8 mouse cellular contexts compared by ENCODE assay signal in the genomic region with DNA sequence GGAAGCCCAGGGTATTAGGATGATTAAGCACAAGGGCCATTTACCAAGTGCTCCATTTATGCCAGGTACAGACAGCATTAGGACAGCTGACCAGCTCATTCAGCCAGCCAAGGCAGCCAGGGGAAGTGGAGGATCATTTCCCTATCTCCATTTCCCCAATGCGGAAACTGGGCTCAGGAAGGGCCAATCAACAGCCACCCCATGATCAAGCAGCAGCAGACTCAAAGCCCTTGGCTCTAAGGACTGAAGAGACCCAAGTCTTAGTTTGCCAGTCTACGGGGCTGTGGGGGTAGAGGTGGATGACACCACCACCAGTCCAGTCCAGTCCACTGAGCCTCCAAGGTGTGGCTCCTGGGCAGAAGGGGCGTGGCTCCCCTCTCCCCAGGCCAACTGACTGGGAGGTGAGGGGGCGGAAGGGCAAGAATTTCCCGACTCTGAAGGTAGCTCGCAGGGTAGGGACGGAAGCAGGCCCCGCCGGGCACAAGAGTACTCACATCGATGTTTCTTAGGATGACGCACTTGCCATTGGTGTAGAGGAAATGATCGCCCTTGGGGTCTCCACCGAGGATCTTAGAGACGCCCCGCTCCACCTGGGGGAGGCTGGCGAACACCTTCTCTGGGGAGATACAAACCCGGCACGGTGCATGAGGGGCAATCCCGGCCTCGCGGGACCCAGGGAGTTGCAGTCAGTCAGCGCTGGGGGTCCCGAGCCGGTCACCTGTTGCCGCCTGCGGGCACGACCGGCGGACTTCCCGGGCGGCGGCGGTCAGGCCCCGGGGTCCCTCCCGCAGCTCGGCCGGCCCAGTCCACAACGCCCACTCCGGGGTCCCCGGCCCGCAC. TPM values are rescaled to one million over a fixed set of nuclear protein-coding genes. Genes with fewer than 3 reads are reported as not detected.
DNase-seq lines count a peak whose midpoint lies in the region; ATAC-seq lines count a peak whose summit lies in the region.

No protein-coding gene starts in this region.

- peaks cover 5% of the 10 kb centered on the region; the same call in 1 of the 2 replicates for H3K36me3 ChIP-seq in neural tube, embryonic 11.5 days (ENCODE audit: control insufficient read depth, insufficient read depth, low read length)
- H3K36me3 ChIP-seq in forebrain, embryonic 16.5 days (ENCODE audit: control insufficient read depth, insufficient read depth): no peaks in the 10 kb centered on the region
- H3K36me3 ChIP-seq in hindbrain, embryonic 11.5 days (ENCODE audit: control insufficient read depth, insufficient read depth, low read length): peaks cover 3% of the 10 kb centered on the region; the same call in 1 of the 2 replicates

- H3K9me3 ChIP-seq in neural tube, embryonic 11.5 days (ENCODE audit: control insufficient read depth, low read length): no peaks in the 10 kb centered on the region
- no peaks in the 10 kb centered on the region for H3K9me3 ChIP-seq in forebrain, embryonic 16.5 days (ENCODE audit: control insufficient read depth, low read length)
- H3K9me3 ChIP-seq in hindbrain, embryonic 11.5 days (ENCODE audit: control insufficient read depth, low read length): no peaks in the 10 kb centered on the region

- peak; percentile 48 for ATAC-seq in neural tube, embryonic 11.5 days (ENCODE audit: insufficient read depth, low FRiP score, low TSS enrichment)
- ATAC-seq in forebrain, embryonic 16.5 days: peak; percentile 37
- ATAC-seq in hindbrain, embryonic 11.5 days (ENCODE audit: low FRiP score): peak; percentile 58
- peak; percentile 66 for ATAC-seq in megakaryocyte-erythroid progenitor cell, adult 5-6 weeks (replicated peaks; ENCODE audit: low FRiP score, low TSS enrichment, poor library complexity, severe bottlenecking)

- peak overlapping the region; percentile 82 for H3K4me2 ChIP-seq in neural tube, embryonic 11.5 days (ENCODE audit: low read depth)
- peak overlapping the region; percentile 94 for H3K4me2 ChIP-seq in forebrain, embryonic 16.5 days (ENCODE audit: low read length)
- H3K4me2 ChIP-seq in hindbrain, embryonic 11.5 days (replicated peaks; ENCODE audit: low read depth, low read length): peak overlapping the region; percentile 64

- 1% methylated on average over 36 of the region's 41 CpGs for WGBS in neural tube, embryonic 11.5 days
- under 1% methylated on average over 39 of the region's 41 CpGs for WGBS in forebrain, embryonic 16.5 days
- WGBS in hindbrain, embryonic 11.5 days: 1% methylated on average over 34 of the region's 41 CpGs

- intact Hi-C loops in left cerebral cortex, postnatal 14 days (cut with DNase I): no loop called here

- peak overlapping the region; percentile 81 for H3K27ac ChIP-seq in neural tube, embryonic 11.5 days (ENCODE audit: low read depth, low read length)
- peak overlapping the region; percentile 85 for H3K27ac ChIP-seq in forebrain, embryonic 16.5 days (ENCODE audit: low read length)
- H3K27ac ChIP-seq in hindbrain, embryonic 11.5 days (ENCODE audit: low read depth, low read length): peak overlapping the region; percentile 85

- DNase-seq in neural tube, embryonic 11.5 days (ENCODE audit: low spot score): peak; percentile 42
- DNase-seq in neural tube, embryonic 10.5 days (ENCODE audit: extremely low spot score, low spot score): no peak
- peak; percentile 76 for DNase-seq in cerebellum, adult 11-12 months
- DNase-seq in hindbrain, embryonic 11.5 days (ENCODE audit: low spot score): peak; percentile 50
- DNase-seq in left cerebral cortex, postnatal 14 days (ENCODE audit: low spot score in 2 of 2): peak; percentile 17 to 20
- DNase-seq in spleen, postnatal 14 days (ENCODE audit: low spot score in 2 of 2): peak; percentile 24 to 33

- H3K4me1 ChIP-seq in neural tube, embryonic 11.5 days (ENCODE audit: control insufficient read depth, insufficient read depth, low read length): peaks cover 16% of the 10 kb centered on the region
- peaks cover 26% of the 10 kb centered on the region for H3K4me1 ChIP-seq in forebrain, embryonic 16.5 days (replicated peaks; ENCODE audit: control insufficient read depth, insufficient read depth, low read length)
- H3K4me1 ChIP-seq in hindbrain, embryonic 11.5 days (replicated peaks; ENCODE audit: control insufficient read depth, insufficient read depth, low read length): peaks cover 6% of the 10 kb centered on the region

- no peaks in the 10 kb centered on the region for H3K27me3 ChIP-seq in neural tube, embryonic 11.5 days (ENCODE audit: control insufficient read depth, insufficient read depth, low read length)
- H3K27me3 ChIP-seq in forebrain, embryonic 16.5 days (replicated peaks; ENCODE audit: control insufficient read depth, insufficient read depth, low read length): no peaks in the 10 kb centered on the region
- H3K27me3 ChIP-seq in hindbrain, embryonic 11.5 days (ENCODE audit: control insufficient read depth, insufficient read depth, low read length): no peaks in the 10 kb centered on the region

- peak overlapping the region; percentile 96 for H3K4me3 ChIP-seq in neural tube, embryonic 11.5 days (ENCODE audit: low read depth, low read length)
- H3K4me3 ChIP-seq in forebrain, embryonic 16.5 days (replicated peaks; ENCODE audit: low read length): peak overlapping the region; percentile 91
- peak overlapping the region; percentile 98 for H3K4me3 ChIP-seq in hindbrain, embryonic 11.5 days (ENCODE audit: low read depth, low read length)

- peak overlapping the region; percentile 86 for H3K9ac ChIP-seq in neural tube, embryonic 11.5 days (ENCODE audit: low read length)
- peak overlapping the region; percentile 87 for H3K9ac ChIP-seq in forebrain, embryonic 16.5 days (replicated peaks; ENCODE audit: low read depth, low read length)
- H3K9ac ChIP-seq in hindbrain, embryonic 11.5 days (ENCODE audit: low read depth, low read length): peak overlapping the region; percentile 86

RNA-seq across cellular contexts. Expression of gene Wdr1, which starts 2.2 kb away (rescaled TPM):
- 170 and 179 TPM in 2 replicates for polyA plus RNA-seq in neural tube, embryonic 11.5 days (2014; fragmentation: Nextera tagmentation; extraction: Ambion mirVana)
- polyA plus RNA-seq in forebrain, embryonic 16.5 days (2015; fragmentation: Nextera tagmentation; extraction: Ambion mirVana): 190 and 193 TPM in 2 replicates
- 169 and 171 TPM in 2 replicates for polyA plus RNA-seq in hindbrain, embryonic 11.5 days (2014; fragmentation: Nextera tagmentation; extraction: Ambion mirVana)
- total RNA-seq in left cerebral cortex, postnatal 14 days (2021): 100 to 1,000 TPM; 196 to 199 TPM
- total RNA-seq in megakaryocyte-erythroid progenitor cell, adult 5-6 weeks (2014; fragmentation: Nextera tagmentation): 75.8 and 77.7 TPM in 2 replicates
- total RNA-seq in megakaryocyte-erythroid progenitor cell, adult 5-6 weeks (2017): 107 and 112 TPM in 2 replicates

RNA-seq across cellular contexts. Expression of gene Slc2a9, which starts 57.9 kb away (rescaled TPM):
- polyA plus RNA-seq in neural tube, embryonic 11.5 days (2014; fragmentation: Nextera tagmentation; extraction: Ambion mirVana): 0.18 and 0.77 TPM in 2 replicates
- 0.35 and 0.53 TPM in 2 replicates for polyA plus RNA-seq in forebrain, embryonic 16.5 days (2015; fragmentation: Nextera tagmentation; extraction: Ambion mirVana)
- polyA plus RNA-seq in hindbrain, embryonic 11.5 days (2014; fragmentation: Nextera tagmentation; extraction: Ambion mirVana): 0.13 and 0.15 TPM in 2 replicates
- total RNA-seq in left cerebral cortex, postnatal 14 days (2021): 1 to 10 TPM in 1 of 2 experiments, under 1 TPM in 1; 0.93 to 1.3 TPM
- 1.5 and 4.6 TPM in 2 replicates for total RNA-seq in megakaryocyte-erythroid progenitor cell, adult 5-6 weeks (2014; fragmentation: Nextera tagmentation)
- total RNA-seq in megakaryocyte-erythroid progenitor cell, adult 5-6 weeks (2017): 1.8 and 4.4 TPM in 2 replicates
